Mouse (Mus musculus): ENCODE measurements at regions not wholly inside any gene's neighbourhood (a gene's known extent, or its start where the extent isn't known, plus 50 kb on each side); places are given as distances from the start of the nearest gene placed in this dataset.

- ATAC-seq, result no peak
- H3K4me2 ChIP-seq, result no peak overlapping the region
- 89% methylated on average over 2 of the region's 2 CpGs for WGBS
Measured at GRCm38 (mm10) chr14:120675752-120676151, 197.5 kb downstream of the Rap2a start.

GRCm38 (mm10) chr14:120678533-120678932 lies 200.3 kb downstream of the Rap2a start:
- no peak overlapping the region for H3K4me2 ChIP-seq
- H3K4me3 ChIP-seq, result no peak overlapping the region
- H3K36me3 ChIP-seq (ENCODE audit: poor library complexity, severe bottlenecking), result no peaks in the 10 kb centered on the region
- 89% methylated on average over 9 of the region's 9 CpGs for WGBS
- ATAC-seq, result 0 out of 2 replicates have a peak, but pooled peaks have one; percentile 21
- no peak overlapping the region for H3K27ac ChIP-seq
- H3K9me3 ChIP-seq (replicated peaks), result no peaks in the 10 kb centered on the region
- H3K9ac ChIP-seq, result no peak overlapping the region
- no peaks in the 10 kb centered on the region for H3K4me1 ChIP-seq
- no peaks in the 10 kb centered on the region for H3K27me3 ChIP-seq

More at GRCm38 (mm10) chr14:120675752-120676151, 197.5 kb downstream of the Rap2a start:
- Histone ChIP-seq H3K4me3 (no peak overlapping the region), H3K9me3 (replicated peaks) (no peaks in the 10 kb centered on the region), H3K36me3 (ENCODE audit: poor library complexity, severe bottlenecking) (no peaks in the 10 kb centered on the region), H3K27ac (no peak overlapping the region), H3K4me1 (no peaks in the 10 kb centered on the region), H3K27me3 (no peaks in the 10 kb centered on the region), H3K9ac (no peak overlapping the region)

- Histone ChIP-seq H3K4me1 (no peaks in the 10 kb centered on the region), H3K4me3 (no peak overlapping the region), H3K4me2 (no peak overlapping the region), H3K36me3 (ENCODE audit: poor library complexity, severe bottlenecking) (no peaks in the 10 kb centered on the region), H3K27me3 (no peaks in the 10 kb centered on the region), H3K27ac (no peak overlapping the region), H3K9me3 (replicated peaks) (no peaks in the 10 kb centered on the region), H3K9ac (no peak overlapping the region)
- ATAC-seq, result no peak
- WGBS, result 71% methylated on average over 2 of the region's 2 CpGs
Measured at GRCm38 (mm10) chr14:120679072-120679471, 200.8 kb downstream of the Rap2a start.

- Histone ChIP-seq H3K27ac (no peak overlapping the region), H3K4me1 (no peaks in the 10 kb centered on the region), H3K27me3 (no peaks in the 10 kb centered on the region), H3K4me3 (no peak overlapping the region), H3K9me3 (replicated peaks) (no peaks in the 10 kb centered on the region), H3K4me2 (no peak overlapping the region), H3K9ac (no peak overlapping the region), H3K36me3 (ENCODE audit: poor library complexity, severe bottlenecking) (no peaks in the 10 kb centered on the region)
- WGBS, result 92% methylated on average over 2 of the region's 2 CpGs
- no peak for ATAC-seq
Measured at GRCm38 (mm10) chr14:120680272-120680671, 202.0 kb downstream of the Rap2a start.

GRCm38 (mm10) chr14:120685263-120685662 lies 207.0 kb downstream of the Rap2a start:
- no peak overlapping the region for H3K4me2 ChIP-seq
- H3K36me3 ChIP-seq (ENCODE audit: poor library complexity, severe bottlenecking), result no peaks in the 10 kb centered on the region
- H3K9ac ChIP-seq, result no peak overlapping the region
- 89% methylated on average over 4 of the region's 4 CpGs for WGBS
- no peaks in the 10 kb centered on the region for H3K4me1 ChIP-seq
- H3K27ac ChIP-seq, result no peak overlapping the region
- no peak for ATAC-seq
- H3K9me3 ChIP-seq (replicated peaks), result no peaks in the 10 kb centered on the region
- H3K4me3 ChIP-seq, result no peak overlapping the region
- H3K27me3 ChIP-seq, result no peaks in the 10 kb centered on the region

GRCm38 (mm10) chr14:120685877-120686276 lies 207.6 kb downstream of the Rap2a start:
- Histone ChIP-seq H3K27ac (no peak overlapping the region), H3K9me3 (replicated peaks) (no peaks in the 10 kb centered on the region), H3K9ac (no peak overlapping the region), H3K36me3 (ENCODE audit: poor library complexity, severe bottlenecking) (no peaks in the 10 kb centered on the region), H3K27me3 (no peaks in the 10 kb centered on the region), H3K4me3 (no peak overlapping the region), H3K4me2 (no peak overlapping the region), H3K4me1 (no peaks in the 10 kb centered on the region)
- ATAC-seq, result no peak
- WGBS, result 94% methylated on average over 7 of the region's 7 CpGs

- Histone ChIP-seq H3K9me3 (replicated peaks) (no peaks in the 10 kb centered on the region), H3K27me3 (no peaks in the 10 kb centered on the region), H3K4me1 (no peaks in the 10 kb centered on the region), H3K4me2 (no peak overlapping the region), H3K36me3 (ENCODE audit: poor library complexity, severe bottlenecking) (no peaks in the 10 kb centered on the region), H3K27ac (no peak overlapping the region), H3K9ac (no peak overlapping the region), H3K4me3 (no peak overlapping the region)
- ATAC-seq, result no peak
- 89% methylated on average over 4 of the region's 4 CpGs for WGBS
Measured at GRCm38 (mm10) chr14:120686751-120687150, 208.5 kb downstream of the Rap2a start.

- Histone ChIP-seq H3K27ac (no peak overlapping the region), H3K4me3 (no peak overlapping the region), H3K9me3 (replicated peaks) (no peaks in the 10 kb centered on the region), H3K27me3 (no peaks in the 10 kb centered on the region), H3K9ac (no peak overlapping the region), H3K4me1 (no peaks in the 10 kb centered on the region), H3K4me2 (no peak overlapping the region), H3K36me3 (ENCODE audit: poor library complexity, severe bottlenecking) (no peaks in the 10 kb centered on the region)
- ATAC-seq, result no peak
- 77% methylated on average over 4 of the region's 4 CpGs for WGBS
Measured at GRCm38 (mm10) chr14:120699378-120699777, 211.6 kb upstream of the Ipo5 start.

- ATAC-seq, result no peak
- H3K27ac ChIP-seq, result no peak overlapping the region
- peaks cover 6% of the 10 kb centered on the region; the same call in 1 of the 2 replicates for H3K4me1 ChIP-seq
- WGBS, result 92% methylated on average over 4 of the region's 4 CpGs
- no peak overlapping the region for H3K9ac ChIP-seq
- no peaks in the 10 kb centered on the region for H3K27me3 ChIP-seq
- H3K4me3 ChIP-seq, result no peak overlapping the region
- H3K4me2 ChIP-seq, result no peak overlapping the region
- H3K36me3 ChIP-seq (ENCODE audit: poor library complexity, severe bottlenecking), result no peaks in the 10 kb centered on the region
- no peaks in the 10 kb centered on the region for H3K9me3 ChIP-seq (replicated peaks)
Measured at GRCm38 (mm10) chr14:120705301-120705801, 205.7 kb upstream of the Ipo5 start.

GRCm38 (mm10) chr14:120710782-120711181 lies 200.2 kb upstream of the Ipo5 start:
- Histone ChIP-seq H3K36me3 (ENCODE audit: poor library complexity, severe bottlenecking) (no peaks in the 10 kb centered on the region), H3K4me2 (no peak overlapping the region), H3K27ac (no peak overlapping the region), H3K4me1 (peaks cover 6% of the 10 kb centered on the region; the same call in 1 of the 2 replicates), H3K9ac (no peak overlapping the region), H3K27me3 (no peaks in the 10 kb centered on the region), H3K4me3 (no peak overlapping the region), H3K9me3 (replicated peaks) (no peaks in the 10 kb centered on the region)
- ATAC-seq, result no peak
- 89% methylated on average over 4 of the region's 4 CpGs for WGBS

GRCm38 (mm10) chr14:120720464-120721445 lies 190.3 kb upstream of the Ipo5 start:
- no peak overlapping the region for H3K4me2 ChIP-seq
- H3K9me3 ChIP-seq (replicated peaks), result no peaks in the 10 kb centered on the region
- no peak overlapping the region for H3K9ac ChIP-seq
- no peak overlapping the region for H3K4me3 ChIP-seq
- no peaks in the 10 kb centered on the region for H3K27me3 ChIP-seq
- no peaks in the 10 kb centered on the region for H3K36me3 ChIP-seq (ENCODE audit: poor library complexity, severe bottlenecking)
- WGBS, result 81% methylated on average over 20 of the region's 20 CpGs
- no peak for ATAC-seq
- 0 out of 2 replicates have a peak, but pooled peaks cover 2% of the 10 kb centered on the region for H3K4me1 ChIP-seq
- H3K27ac ChIP-seq, result no peak overlapping the region

GRCm38 (mm10) chr14:120721593-120722461 lies 189.2 kb upstream of the Ipo5 start:
- 0 out of 2 replicates have a peak, but pooled peaks cover 2% of the 10 kb centered on the region for H3K4me1 ChIP-seq
- H3K9ac ChIP-seq, result no peak overlapping the region
- ATAC-seq, result peak; percentile 77; the same call in 1 of the 2 replicates
- no peak overlapping the region for H3K27ac ChIP-seq
- no peaks in the 10 kb centered on the region for H3K27me3 ChIP-seq
- no peak overlapping the region for H3K4me2 ChIP-seq
- H3K36me3 ChIP-seq (ENCODE audit: poor library complexity, severe bottlenecking), result no peaks in the 10 kb centered on the region
- H3K4me3 ChIP-seq, result no peak overlapping the region
- WGBS, result 50% methylated on average over 6 of the region's 6 CpGs
- H3K9me3 ChIP-seq (replicated peaks), result no peaks in the 10 kb centered on the region
